Mouse (Mus musculus): ENCODE results near the gene Limk1.

GRCm38 (mm10) chr5:134733241-134733640 is 44.8 kb upstream of the Limk1 start:
- TF ChIP-seq POLR2A (IDR thresholded peaks at IDR 0.05; ENCODE audit: insufficient read length, low read depth) (no peak), USF1 (IDR thresholded peaks at IDR 0.05; ENCODE audit: low read depth) (no peak), MAX (IDR thresholded peaks at IDR 0.05; ENCODE audit: low read depth) (no peak), TCF12 (IDR thresholded peaks at IDR 0.05; ENCODE audit: insufficient read depth, poor library complexity, severe bottlenecking) (no peak), REST (IDR thresholded peaks at IDR 0.05; ENCODE audit: insufficient read depth, insufficient read length) (no peak), MYOG (IDR thresholded peaks at IDR 0.05; ENCODE audit: control insufficient read depth in 1 of 3, insufficient read depth in 1 of 3, insufficient read length in 2 of 3, low read depth in 2 of 3) (no peak), E2F4 (IDR thresholded peaks at IDR 0.05; ENCODE audit: insufficient read depth) (no peak), CEBPB (IDR thresholded peaks at IDR 0.05; ENCODE audit: insufficient read depth, poor library complexity, severe bottlenecking) (no peak), POLR2AphosphoS2 (IDR thresholded peaks at IDR 0.05; ENCODE audit: insufficient read length, low read depth) (no peak), TCF3 (IDR thresholded peaks at IDR 0.05; ENCODE audit: insufficient read length, low read depth) (no peak)
